Mouse (Mus musculus) CD4-positive, CD25-positive, alpha-beta regulatory T cell, adult 4 months (primary cell): ENCODE measurements at regions not wholly inside any gene's neighbourhood (a gene's known extent, or its start where the extent isn't known, plus 50 kb on each side); places are given as distances from the start of the nearest gene placed in this dataset.
A peak's percentile ranks its signal among the peaks of the same experiment; 100 is the strongest.

Experiments used
- ATAC-seq: one replicate; pipeline ENCODE4 v1.8.0; 2017

DNA sequence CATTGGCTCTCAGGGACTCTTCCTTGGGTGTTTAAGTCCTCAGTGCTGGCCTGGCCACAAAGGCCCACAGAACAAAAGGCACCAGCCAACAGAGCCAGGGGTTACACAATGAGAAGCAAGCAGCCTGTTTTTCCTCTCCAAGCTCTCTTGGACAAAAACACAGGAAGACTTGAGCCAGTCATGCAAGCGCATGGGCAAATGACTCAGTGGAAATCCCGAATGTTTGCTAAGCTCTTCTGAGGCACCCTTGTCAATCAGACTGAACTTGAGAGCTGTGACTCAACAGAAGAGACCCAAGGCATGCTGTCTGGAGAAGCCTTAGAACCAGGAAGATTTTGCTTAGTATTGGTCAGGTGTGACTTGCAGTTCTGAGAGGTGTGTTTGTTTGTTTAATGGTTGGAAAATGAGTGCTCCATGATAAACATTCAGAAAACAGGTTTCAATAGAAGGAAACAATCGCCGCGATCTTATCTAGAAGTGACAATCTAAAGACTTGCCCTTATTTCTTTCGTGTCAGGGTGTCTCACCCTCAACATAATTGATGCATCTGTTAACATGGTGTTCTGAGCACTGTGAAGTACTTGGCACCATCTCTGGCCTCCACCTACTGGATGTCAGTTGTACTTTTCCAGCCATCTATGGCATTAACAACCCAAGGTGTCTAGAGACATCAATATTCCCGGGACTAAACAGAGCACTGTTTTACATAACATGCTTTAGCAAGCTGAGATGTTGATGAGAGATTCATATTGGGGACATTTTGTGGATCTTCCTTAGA, 124.0 kb upstream of the Tmc1 start:
- ATAC-seq: no peak

DNA sequence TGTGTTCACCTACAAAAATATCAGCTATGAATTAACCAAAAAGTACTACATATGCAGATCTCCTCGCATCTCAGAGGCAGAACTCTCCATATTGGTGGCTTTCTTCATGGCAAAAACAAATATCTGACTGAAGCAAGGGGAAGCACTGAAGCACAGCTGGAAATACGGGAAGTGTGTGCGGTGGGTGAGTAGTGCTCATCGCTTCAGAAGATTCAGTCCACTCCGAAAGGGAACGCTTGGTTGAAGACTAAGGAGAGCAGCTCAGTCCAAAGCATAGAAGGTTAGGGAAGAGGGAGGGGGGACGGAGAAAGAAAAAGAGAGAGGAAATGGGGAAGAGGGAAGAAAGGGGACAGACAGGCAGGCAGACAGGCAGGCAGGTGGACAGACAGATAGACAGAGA, 114.4 kb upstream of the Tmc1 start:
- no peak for ATAC-seq

DNA sequence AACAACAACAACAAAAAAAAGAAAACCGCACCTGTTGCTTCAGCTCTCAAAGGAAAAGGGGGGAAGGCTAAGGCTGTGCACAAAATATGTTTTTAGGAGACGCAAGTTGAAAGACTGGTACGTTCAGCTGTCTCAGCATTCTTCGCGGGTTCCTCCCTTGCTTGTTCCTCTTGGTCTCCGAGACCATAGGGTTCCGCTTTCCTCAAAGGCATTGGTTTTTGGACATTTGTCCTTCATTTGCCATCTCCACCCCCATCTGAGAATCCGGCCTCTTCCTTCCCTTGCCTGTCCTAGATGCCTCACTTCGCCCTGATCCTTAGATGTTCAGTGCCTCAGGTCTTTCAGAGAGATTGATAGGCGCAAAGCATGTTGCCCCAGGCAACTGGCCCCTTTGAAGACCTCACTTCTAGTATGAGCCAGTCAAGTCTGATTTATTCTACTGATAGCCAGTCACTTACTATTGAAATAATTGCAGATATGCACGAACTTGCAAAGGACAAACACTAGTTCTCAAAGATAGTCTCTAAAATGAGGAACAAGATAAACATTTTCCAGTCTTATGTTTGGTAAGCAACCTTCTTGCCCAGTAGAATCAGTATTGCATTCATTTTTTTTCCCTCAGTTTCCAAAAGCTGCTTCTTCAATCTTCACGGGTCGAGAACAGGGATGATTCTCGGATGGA, 112.6 kb upstream of the Tmc1 start:
- no peak for ATAC-seq

DNA sequence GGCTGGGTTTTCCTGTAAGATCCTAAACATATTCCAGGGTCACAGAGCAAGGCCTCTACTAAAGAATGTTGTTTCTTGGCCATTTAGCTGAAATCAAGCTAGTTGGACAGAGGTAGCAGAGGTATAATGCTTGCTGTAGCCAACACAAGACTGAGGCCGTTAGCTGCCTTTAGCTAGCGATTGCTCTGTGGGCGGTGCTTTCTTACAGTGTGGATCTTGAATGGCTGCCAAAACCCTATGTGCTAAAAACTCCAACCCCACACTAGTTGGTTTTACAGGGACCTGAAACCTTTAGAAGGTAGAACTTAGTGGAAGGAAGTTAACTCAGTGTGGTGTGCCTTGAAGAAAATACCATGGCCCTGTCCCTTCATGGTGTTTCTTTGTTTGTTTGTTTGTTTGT, 110.9 kb upstream of the Tmc1 start:
- no peak for ATAC-seq

DNA sequence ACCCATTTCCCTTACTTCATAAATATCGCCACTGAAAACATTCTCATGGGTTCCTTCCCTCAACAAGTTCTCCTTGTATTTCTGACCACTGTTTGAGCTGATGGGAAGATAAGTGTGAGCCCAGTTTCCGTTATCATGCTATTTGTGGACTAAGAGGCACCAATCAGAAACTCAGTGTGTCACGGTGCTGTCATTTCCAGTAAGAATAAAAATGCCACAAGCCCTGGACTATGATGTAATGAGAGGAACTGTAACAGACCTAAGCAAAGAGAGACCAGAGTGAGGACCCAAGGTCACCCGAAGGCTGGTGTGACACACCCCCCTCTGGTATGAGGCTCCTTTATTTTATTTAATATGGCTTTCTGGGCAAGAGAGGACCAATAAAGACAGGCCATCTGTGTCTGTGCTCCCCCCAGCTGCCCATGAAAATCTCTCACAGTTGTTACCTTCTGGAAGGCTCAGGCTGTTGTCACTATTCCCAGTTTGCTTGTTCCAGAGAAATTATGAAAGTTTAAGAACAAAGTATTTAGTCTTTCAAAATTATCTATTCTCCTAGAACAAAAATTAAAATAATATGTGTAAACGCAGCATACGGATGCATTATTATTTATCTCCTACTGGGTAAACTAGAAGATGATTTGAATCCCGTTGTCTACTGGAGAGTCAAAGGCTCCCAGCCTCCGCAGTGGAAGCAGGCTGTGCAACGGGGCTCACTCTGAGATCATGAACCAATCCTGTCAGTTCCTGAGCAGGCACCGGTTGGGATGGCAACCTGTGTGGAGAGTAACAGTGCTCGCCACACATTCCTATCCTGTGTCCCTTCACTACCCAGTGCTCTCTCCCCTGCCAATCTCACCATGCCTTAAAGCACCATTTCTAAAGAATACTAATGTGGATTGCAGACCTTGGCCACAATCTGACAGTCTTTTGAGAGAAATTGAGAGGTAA, 99.9 kb upstream of the Tmc1 start:
- no peak for ATAC-seq

DNA sequence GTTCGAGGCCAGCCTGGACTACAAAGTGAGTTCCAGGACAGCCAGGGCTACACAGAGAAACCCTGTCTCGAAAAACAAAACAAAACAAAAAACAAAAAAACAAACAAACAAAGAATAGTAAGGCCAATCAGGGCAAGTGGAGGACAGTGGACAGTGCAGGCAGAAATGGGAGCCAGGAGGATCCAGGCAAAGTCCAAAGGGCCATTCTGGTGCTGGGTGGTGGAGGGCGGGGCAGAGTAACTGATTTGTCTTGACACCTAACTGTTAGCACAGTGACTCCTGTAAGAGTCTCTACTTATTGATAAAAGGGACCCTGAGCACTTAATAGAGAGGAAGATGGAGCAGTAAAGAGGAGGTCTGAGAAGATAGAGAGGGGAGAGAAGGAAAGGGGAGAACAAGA, 98.8 kb upstream of the Tmc1 start:
- ATAC-seq: no peak

DNA sequence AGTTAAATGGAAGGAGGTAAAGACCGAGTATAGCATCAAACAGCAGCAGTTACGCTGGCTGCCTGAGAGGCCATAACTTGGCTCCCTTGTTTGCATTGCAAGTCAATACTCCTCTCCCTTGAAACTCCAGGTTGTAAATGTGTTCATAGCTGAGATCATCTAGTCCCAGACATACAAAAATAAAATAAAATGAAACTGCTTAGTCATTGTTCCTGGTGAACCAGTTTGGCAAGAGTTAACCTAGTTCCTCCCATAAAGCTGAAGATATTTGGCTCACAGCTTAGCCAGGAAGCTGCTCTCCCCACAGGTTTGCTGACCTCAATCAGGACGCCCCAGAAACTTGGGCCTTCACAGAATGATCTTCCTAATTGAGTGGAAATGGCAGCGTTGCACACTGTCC, 97.9 kb upstream of the Tmc1 start:
- ATAC-seq: no peak

DNA sequence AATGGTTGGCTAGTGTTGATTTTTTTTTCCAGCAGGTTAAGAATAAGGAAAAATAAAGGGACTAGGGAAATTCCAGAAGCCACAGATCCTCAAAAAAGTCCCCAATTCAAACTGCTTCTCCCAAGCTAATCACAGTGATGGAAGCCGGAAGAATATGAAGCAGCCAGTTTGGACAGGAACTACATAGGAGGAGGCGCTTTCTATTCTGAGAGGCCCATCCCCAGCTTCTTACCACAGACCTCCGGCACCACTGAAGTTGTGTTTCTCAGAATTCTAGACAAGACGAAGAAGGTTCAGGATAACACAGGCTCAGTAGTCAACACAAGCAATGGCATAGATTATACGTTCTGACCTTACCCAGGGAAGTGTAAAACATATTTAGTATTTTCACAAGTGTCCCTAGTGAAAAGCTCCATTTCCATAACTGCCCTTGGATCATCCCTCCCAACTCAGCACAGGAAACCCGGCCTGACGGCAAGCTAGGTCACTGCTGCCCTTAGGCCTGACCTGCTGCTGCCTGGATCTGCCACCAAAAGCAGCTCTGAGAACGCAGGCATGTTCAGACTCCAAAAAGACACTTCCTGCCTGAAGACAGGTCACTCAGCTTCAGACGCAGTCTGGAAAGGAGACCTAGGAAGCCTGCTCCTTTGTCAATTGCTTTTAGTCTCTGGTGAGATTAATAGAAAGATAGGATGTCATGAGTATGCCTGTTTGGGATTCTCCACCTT, 97.2 kb upstream of the Tmc1 start:
- peak; percentile 66 for ATAC-seq

DNA sequence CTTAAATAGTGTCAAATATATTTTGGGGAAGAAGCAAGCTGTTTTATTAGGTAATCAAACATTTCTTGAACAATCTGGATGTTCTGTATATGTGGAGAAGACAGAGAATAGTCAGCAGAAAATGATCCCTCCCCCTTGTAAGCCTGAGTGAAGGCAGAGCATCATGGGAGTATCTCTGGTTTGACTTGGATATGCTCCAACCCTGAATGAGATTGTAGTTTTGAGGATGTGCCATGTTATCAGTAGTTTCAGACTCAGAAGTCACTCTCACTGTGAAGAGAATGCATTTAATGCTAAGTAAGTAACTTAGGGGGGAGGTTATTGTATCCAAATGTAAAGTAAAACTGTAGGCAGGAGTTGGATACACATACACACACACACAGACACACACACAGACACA, 95.3 kb upstream of the Tmc1 start:
- no peak for ATAC-seq

DNA sequence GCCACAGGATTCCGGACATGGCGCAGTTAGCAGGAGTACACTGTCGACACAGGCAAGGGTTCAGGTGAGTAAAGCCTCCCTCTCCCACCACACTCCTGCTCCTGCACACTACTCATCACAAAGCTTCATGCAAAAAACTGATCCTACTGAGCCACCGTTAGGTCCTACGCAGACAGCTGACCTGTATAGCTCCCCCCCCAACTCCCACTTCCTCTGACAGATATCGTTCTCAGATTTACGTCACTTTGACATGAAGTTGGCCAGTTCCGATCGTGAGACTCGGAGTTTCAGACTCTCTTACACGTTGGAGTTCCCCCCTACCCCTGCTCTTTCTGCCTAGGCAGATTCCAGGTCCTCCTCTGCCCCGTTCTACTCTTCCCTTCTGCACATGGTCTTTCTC, 91.6 kb upstream of the Tmc1 start:
- ATAC-seq: no peak

DNA sequence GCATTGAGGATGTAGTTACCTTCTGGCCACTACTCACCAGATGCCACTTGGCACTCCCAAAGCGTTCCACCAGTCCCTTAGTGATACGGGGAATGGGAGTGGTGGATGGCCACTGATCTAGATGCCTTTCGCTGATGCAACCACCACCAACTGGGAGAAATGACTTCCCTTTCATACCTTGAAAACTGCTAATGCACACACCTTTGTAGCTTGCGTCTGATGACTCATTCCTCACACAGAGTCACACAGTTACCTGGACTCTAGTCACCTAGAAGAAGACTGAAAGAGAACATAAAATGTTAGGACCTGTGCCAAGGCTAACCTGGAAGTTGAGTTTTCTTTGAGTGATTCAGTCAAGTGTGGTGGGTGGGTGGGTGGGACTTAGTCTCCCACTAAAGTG, 90.0 kb upstream of the Tmc1 start:
- ATAC-seq: no peak

DNA sequence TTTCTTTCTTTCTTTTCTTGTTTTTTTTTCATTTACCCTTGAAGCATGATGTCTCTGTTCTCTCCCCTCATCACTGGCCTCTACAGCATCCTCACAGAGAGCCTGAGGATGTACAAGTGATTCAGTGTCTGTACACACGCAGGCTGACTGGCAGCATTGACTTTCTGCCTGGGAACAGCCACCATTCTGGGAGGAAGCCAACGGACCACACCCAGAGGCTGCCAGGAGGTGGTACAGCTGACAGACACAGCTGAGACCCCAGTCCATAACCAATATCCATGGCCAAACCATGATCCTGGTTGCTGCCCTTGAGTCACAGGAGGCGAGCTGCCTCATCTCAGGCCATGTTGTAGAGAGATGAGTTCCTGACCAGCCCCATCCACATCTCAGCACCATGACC, 88.5 kb upstream of the Tmc1 start:
- no peak for ATAC-seq

DNA sequence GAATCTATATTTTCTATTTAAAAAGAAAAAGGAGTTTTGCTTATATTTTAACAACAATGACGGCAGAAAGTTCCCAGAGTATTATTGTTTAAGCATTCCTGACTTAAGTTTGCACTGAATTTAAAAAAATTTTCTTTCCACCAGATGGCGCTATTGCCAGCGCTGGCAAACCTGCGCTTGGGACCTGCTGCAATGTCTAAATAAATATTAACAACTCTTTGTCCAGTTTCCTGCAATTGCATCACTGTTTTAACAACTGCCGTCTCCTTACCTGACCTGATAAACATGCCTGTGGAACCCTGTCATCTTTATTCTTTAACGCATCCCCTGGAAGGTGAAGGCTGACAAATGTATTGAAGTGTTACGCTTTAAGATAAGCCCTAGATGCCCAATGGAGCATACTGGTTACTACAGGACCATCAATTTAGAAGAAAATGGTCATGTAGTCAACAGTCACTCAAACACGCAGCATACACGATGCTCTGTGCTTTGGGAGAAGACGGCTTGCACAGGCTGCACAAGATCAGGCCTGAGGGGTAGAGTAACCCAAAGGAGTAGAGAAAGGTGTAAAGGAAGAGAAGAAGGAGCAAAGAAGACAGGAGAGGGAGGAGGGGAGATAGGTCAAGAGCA, 83.6 kb upstream of the Tmc1 start:
- peak; percentile 60 for ATAC-seq

DNA sequence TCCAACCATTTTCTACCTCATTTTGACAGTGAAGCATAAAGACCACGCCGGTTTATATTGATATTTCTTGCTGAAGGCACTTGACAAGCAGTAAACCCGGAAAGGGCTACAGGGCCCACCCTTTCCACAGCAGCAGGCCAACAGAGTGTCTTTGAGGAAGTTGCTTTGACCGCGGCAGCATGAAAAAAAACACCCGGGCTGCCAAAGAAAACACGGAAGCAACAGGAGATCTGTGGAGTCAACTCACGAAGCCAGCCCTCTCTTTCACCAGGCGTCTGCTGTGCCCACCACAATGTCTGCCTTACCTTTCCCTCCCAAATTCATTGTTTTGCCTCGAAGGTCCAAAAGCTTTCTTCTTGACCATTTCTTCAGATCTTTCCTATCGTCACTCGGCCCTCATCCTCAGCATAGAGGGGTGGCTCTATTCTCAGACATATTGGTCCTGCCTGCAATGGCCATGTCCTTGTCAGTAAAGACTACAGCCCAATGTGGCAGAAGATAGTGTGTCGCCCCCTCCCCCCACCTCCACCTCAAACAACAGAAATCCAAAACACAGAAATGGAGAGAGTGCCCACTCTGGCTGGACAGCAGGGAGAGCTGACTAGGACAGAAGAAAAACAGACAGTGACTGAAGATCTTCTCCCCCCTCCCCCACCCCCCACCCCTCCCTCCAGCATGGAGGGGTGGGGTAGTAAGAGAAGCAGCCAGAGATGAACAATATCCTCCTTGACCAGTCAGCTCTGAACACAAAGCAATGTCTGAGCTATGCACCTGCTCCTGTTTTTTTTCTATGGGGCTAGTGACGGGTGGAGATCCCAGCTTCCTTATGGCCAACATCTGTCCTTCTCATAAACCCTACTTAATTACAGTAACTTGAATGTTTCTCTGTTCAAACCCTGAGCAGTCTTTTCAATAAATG, 82.8 kb upstream of the Tmc1 start:
- ATAC-seq: peak; percentile 52

DNA sequence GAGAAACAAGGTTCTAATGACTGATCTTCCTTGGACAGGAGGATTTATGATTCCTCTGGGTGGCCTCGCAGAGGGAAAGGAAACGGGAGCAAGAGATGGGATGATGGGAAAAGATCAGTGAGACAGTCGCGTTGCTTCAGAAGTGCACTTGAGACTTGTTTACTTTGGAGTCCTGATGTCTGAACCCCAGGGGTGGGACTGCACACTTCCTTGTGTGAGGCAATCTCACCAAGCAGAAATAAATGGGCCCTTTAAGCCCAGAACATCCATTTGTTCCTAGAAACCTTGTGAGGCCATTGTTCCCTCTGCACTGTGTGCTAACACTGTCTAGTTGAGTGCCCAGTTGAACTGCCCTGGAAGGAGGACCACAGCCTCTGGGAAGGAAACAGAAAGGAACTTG, 81.5 kb upstream of the Tmc1 start:
- no peak for ATAC-seq

DNA sequence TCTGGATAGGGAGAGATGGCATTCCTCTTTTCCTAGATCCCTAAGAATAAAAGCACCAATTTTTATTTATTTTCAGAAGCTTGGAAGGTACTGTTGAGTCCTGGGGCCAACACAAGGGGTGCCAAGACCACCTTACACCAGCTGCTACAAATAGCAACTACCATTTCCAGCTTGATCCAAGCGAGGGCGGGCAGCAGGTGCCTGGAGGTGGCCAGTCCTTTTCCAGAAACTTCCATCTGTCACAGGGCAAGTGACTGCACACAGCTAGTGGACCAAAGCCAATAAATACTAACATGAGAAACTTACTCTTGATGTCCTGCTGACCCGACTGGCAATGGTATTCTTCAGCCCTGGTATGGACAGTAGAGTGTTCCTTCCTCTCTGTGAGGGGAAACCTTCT, 80.0 kb upstream of the Tmc1 start:
- no peak for ATAC-seq

DNA sequence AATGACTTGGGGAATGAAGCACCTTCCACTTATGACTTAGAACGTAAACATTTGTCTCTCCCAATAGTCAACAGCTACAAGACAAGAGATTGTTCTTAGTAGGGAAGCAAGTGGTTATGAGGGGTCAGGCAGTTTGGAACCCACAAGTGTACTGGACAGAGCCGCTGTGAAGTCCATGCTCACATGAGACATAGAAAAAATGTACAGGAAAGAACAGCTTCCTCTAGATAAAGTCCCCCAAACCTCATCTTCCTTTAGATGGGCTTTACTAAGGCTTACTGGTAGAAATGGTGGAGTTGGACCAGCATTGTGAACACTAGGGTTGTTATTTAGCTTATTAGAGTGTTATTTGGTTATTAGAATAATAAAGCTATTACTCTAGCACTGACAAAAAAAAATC, 78.6 kb upstream of the Tmc1 start:
- ATAC-seq: no peak

DNA sequence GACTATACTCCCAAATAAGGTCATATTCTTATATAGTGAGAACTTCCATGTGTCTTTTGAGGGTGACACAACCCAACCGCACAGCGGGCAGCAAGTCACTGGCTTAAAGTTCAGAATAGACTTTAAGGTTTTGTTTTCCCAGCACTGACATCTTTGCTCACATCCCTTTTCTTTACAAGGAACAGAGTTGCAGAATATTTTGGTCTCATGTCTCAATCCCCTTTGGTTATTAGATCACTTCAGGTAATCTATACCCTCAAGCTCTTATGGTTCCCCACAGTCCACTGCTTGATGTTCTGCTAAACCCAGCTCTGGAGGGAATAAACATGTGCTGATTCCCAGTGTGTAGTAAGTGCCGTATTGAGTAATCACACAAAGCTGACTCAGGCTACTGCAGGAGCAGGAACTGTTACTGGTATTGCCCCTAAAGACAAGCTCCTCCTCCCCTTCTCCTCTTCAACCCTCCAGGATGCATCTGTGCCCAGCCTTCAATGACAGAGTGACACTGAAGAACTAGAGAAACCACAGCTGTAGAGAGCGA, 77.8 kb upstream of the Tmc1 start:
- ATAC-seq: no peak

DNA sequence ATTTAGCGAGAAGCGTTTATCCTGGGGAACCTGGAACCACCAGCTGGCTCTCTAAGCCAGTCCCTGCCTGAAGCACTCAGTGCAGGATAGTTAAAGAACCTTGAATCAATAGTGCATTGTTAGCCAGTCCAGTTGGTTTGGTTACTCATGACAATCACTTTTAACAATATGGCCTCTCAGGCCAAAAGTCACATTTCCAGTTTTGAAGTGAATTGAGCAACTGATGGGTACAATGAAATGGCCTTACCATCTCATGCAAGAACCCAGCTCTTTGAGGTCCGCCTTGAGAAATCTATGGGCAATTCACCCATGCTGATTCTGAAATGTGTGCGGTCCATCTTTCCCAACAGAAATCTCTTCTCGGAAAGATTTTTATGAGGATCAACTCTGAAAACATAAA, 77.0 kb upstream of the Tmc1 start:
- ATAC-seq: no peak

DNA sequence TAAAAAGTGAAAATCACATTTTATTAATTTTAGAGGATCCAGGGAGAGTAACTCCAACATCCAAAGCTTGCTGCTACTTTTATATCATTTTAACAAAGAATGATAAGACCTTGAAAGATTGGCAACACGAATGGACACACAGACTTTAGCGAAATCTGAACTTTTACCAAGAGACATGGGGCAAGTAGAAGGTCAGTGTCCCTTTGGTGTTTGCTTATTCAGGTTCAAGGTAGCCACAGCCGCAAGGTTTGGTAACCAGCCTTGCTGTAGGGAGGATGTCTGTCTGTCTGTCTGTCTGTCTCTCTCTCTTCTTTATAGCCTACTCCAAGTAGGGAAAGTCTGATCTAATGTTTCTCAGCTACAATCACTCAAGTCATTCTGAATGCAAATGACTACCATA, 75.0 kb upstream of the Tmc1 start:
- no peak for ATAC-seq

DNA sequence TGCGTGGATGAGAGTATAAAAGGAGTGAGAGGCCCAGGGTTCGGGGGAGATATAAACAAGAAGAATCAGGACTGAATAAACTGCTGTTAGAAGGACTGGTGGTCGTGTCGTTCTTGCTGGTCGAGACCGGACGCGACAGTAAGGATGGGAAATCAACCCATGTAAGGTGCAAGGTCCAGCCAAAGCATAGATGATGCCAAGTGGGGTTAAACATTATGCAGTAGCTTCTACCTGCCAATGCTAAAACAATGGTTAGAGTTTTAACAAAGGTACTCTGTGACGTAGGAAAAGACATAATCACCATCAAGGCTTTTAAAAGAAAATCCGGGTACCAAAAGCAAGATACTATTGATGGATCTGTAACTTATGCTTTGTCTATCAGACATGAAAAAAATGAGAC, 58.4 kb upstream of the Tmc1 start:
- ATAC-seq: no peak
